In genomic region chr4:106281492-106282122, GRCm38 (mm10) we compare ENCODE assay signal across 8 mouse cellular contexts. TPM values are rescaled to one million over a fixed set of nuclear protein-coding genes. Genes with fewer than 3 reads are reported as not detected.
DNase-seq lines count a peak whose midpoint lies in the region; ATAC-seq lines count a peak whose summit lies in the region.

No protein-coding gene starts in this region.

- H3K27me3 ChIP-seq in limb, embryonic 11.5 days (ENCODE audit: control insufficient read depth, insufficient read depth, low read length): no peaks in the 10 kb centered on the region
- H3K27me3 ChIP-seq in limb, embryonic 10.5 days (ENCODE audit: low read depth, poor library complexity, severe bottlenecking): no peaks in the 10 kb centered on the region
- no peaks in the 10 kb centered on the region for H3K27me3 ChIP-seq in hindbrain, embryonic 11.5 days (ENCODE audit: control insufficient read depth, insufficient read depth, low read length)

- no peak overlapping the region for H3K4me2 ChIP-seq in limb, embryonic 11.5 days (ENCODE audit: low read depth, severe bottlenecking)
- no peak overlapping the region for H3K4me2 ChIP-seq in hindbrain, embryonic 11.5 days (replicated peaks; ENCODE audit: low read depth, low read length)

- H3K27ac ChIP-seq in limb, embryonic 11.5 days (replicated peaks; ENCODE audit: low read depth, low read length): no peak overlapping the region
- no peak overlapping the region for H3K27ac ChIP-seq in limb, embryonic 10.5 days
- H3K27ac ChIP-seq in hindbrain, embryonic 11.5 days (ENCODE audit: low read depth, low read length): no peak overlapping the region

- 54% methylated on average over 8 of the region's 8 CpGs for WGBS in limb, embryonic 11.5 days
- WGBS in limb, embryonic 10.5 days: 68% methylated on average over 8 of the region's 8 CpGs
- 69% methylated on average over 8 of the region's 8 CpGs for WGBS in hindbrain, embryonic 11.5 days

- intact Hi-C loops in heart, postnatal 10 days (cut with DNase I): no loop called here
- intact Hi-C loops in left cerebral cortex, postnatal 10 days (cut with DNase I): no loop called here

- H3K36me3 ChIP-seq in limb, embryonic 11.5 days (ENCODE audit: control insufficient read depth, insufficient read depth, low read length): no peaks in the 10 kb centered on the region
- no peaks in the 10 kb centered on the region for H3K36me3 ChIP-seq in limb, embryonic 10.5 days
- H3K36me3 ChIP-seq in hindbrain, embryonic 11.5 days (ENCODE audit: control insufficient read depth, insufficient read depth, low read length): no peaks in the 10 kb centered on the region

- DNase-seq in limb, embryonic 11.5 days (ENCODE audit: low spot score): peak; percentile 45
- no peak for DNase-seq in limb, embryonic 10.5 days (ENCODE audit: low spot score)
- DNase-seq in cerebellum, adult 18-20 months: peak; percentile 85 to 87
- DNase-seq in heart, postnatal 10 days: peak; percentile 60 to 62
- peak; percentile 16 to 37 for DNase-seq in left cerebral cortex, postnatal 10 days (ENCODE audit: extremely low spot score in 1 of 2, low spot score in 2 of 2)
- no peak for DNase-seq in hindbrain, embryonic 11.5 days (ENCODE audit: low spot score)
- DNase-seq in gastrocnemius, postnatal 25 days: no peak

- no peak overlapping the region for H3K4me3 ChIP-seq in limb, embryonic 11.5 days (ENCODE audit: low read depth, low read length)
- no peak overlapping the region for H3K4me3 ChIP-seq in limb, embryonic 10.5 days
- no peak overlapping the region for H3K4me3 ChIP-seq in hindbrain, embryonic 11.5 days (ENCODE audit: low read depth, low read length)

- no peak overlapping the region for H3K9ac ChIP-seq in limb, embryonic 11.5 days (ENCODE audit: low read length)
- no peak overlapping the region for H3K9ac ChIP-seq in hindbrain, embryonic 11.5 days (ENCODE audit: low read depth, low read length)

- H3K4me1 ChIP-seq in limb, embryonic 11.5 days (ENCODE audit: control insufficient read depth, insufficient read depth, low read length): peaks cover 10% of the 10 kb centered on the region; the same call in 1 of the 2 replicates
- peaks cover 16% of the 10 kb centered on the region for H3K4me1 ChIP-seq in limb, embryonic 10.5 days
- no peaks in the 10 kb centered on the region for H3K4me1 ChIP-seq in hindbrain, embryonic 11.5 days (replicated peaks; ENCODE audit: control insufficient read depth, insufficient read depth, low read length)

- ATAC-seq in limb, embryonic 11.5 days (ENCODE audit: insufficient number of reproducible peaks, low FRiP score, low TSS enrichment, low read depth): 0 out of 2 replicates have a peak, but pooled peaks have one; percentile 35
- ATAC-seq in megakaryocyte progenitor cell, adult 5-6 weeks (replicated peaks; ENCODE audit: poor library complexity): peak; percentile 75
- no peak for ATAC-seq in hindbrain, embryonic 11.5 days (ENCODE audit: low FRiP score)

- no peaks in the 10 kb centered on the region for H3K9me3 ChIP-seq in limb, embryonic 11.5 days (ENCODE audit: control insufficient read depth, low read length)
- no peaks in the 10 kb centered on the region for H3K9me3 ChIP-seq in limb, embryonic 10.5 days (replicated peaks)
- H3K9me3 ChIP-seq in hindbrain, embryonic 11.5 days (ENCODE audit: control insufficient read depth, low read length): no peaks in the 10 kb centered on the region

RNA-seq across cellular contexts. Expression of gene Usp24, which starts 34.4 kb away (rescaled TPM):
- 9.8 and 11.4 TPM in 2 replicates for polyA plus RNA-seq in limb, embryonic 11.5 days (2014; fragmentation: Nextera tagmentation; extraction: Ambion mirVana)
- polyA plus RNA-seq in limb, embryonic 10.5 days (2016; fragmentation: Nextera tagmentation; extraction: Ambion mirVana): 7.3 and 7.4 TPM in 2 replicates
- total RNA-seq in heart, postnatal 10 days (2021): 10 to 100 TPM; 40.6 to 44.5 TPM
- 10 to 100 TPM; 47.2 to 48.0 TPM for total RNA-seq in left cerebral cortex, postnatal 10 days (2021)
- total RNA-seq in megakaryocyte progenitor cell, adult 5-6 weeks (2015): 28.6 and 38.1 TPM in 2 replicates
- 30.9 and 41.6 TPM in 2 replicates for total RNA-seq in megakaryocyte progenitor cell, adult 5-6 weeks (2017)
- polyA plus RNA-seq in hindbrain, embryonic 11.5 days (2014; fragmentation: Nextera tagmentation; extraction: Ambion mirVana): 10.2 and 12.5 TPM in 2 replicates
- total RNA-seq in gastrocnemius, postnatal 25 days (2021): 10 to 100 TPM; 43.8 to 49.2 TPM

Comparison
In these comparisons a context has a peak if more than half of its experiments do, and no peak if none do; other contexts are left out.
1. DNase-seq: peak in limb, embryonic 11.5 days (single experiment), cerebellum, adult 18-20 months (2 of 2), heart, postnatal 10 days (2 of 2) and left cerebral cortex, postnatal 10 days (2 of 2); none in limb, embryonic 10.5 days (single experiment), hindbrain, embryonic 11.5 days (single experiment) and gastrocnemius, postnatal 25 days (single experiment).